Mouse (Mus musculus) 416B (cell line): ENCODE data around the gene Vps37d.
A peak's percentile ranks its signal among the peaks of the same experiment; 100 is the strongest.
"Not testable (repeated sequence)": the region's sequence is repeated elsewhere in the genome, so short reads cannot be mapped to it uniquely, and the experiment has no call there.

Source experiments
- DNase-seq: peaks from one replicate; pipeline ENCODE4 v3.0.0; 2011; ENCODE audit warnings: low read depth

The Vps37d gene

DNA sequence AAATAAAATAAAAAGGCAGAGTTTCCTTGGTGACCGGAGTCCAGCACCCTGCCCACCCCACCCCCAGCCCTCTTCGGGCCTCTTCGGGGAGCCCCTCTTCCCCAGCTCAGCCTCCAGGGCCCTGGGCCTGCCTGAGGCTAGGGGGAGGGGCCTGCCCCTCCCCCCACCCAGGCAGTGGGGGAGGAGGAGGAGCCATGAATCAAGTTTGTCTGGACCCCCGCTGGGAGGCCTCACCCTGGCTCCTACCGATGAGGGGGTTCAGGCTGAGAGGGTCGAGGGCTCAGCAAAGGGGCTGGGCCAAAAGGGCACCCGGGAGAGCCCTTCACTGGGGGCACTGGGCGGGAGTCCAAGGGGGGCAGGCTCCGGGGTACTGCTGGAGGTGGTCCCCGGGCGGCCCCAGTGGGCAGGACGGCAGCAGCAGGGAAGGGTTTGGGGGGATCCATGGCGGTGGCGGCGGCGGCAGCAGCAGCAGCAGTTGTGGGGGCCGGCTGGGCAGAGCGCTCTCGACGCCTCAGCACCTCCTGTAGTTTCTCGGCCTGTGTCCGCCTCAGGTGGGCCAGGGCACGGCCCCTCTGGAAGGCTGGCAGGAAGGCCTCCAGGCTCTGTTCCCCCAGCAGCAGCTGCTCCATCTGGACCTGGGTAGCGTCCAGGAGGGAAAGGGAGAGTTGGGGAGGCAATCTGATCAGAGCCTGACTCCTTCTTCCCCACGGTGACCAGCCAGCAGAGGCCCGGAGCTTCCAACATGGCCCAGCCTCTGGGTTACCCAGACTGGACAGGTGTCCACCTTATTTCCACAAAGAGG lies 4.5 kb downstream of the Vps37d start:
- no peak for DNase-seq

DNA sequence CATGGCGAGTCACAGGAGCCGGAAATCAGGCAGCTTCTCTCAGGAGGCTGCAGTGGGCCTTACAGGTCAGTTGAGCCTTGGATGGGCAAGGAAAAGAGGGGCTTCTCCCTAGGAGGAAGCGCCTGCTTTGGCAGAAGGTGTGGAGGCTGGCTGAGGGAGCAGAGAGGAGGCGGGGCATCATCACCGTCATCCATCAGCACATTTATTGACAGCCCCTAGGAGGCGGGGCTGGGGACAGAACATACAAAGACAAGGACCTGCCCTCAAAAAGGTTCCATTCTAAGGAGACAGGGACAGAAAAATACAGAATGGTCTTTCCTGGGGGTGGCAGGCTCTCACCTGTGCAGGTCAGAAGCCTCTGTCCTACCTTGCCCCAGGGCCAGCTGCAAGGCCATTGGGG lies 5.3 kb downstream of the Vps37d start:
- no peak for DNase-seq

DNA sequence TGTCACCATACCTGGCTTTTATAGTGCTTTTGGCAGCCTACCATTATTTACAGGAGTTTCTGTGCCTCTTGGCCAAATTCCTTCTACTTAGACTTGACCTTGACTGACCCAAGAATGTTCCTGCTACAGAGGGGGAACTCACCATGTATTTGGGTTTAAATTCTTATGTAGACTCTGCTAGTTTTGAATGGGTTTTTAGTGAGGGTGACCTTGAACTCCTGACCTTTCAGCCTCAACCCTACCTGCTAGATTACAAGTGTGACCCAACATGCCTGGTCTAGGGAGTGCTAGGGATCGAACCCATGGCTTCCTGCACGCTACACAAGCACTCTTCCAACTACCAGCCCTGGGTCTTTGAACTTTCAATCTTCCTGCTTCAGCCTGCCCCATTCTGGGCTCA lies 6.0 kb downstream of the Vps37d start:
- DNase-seq, result no peak

DNA sequence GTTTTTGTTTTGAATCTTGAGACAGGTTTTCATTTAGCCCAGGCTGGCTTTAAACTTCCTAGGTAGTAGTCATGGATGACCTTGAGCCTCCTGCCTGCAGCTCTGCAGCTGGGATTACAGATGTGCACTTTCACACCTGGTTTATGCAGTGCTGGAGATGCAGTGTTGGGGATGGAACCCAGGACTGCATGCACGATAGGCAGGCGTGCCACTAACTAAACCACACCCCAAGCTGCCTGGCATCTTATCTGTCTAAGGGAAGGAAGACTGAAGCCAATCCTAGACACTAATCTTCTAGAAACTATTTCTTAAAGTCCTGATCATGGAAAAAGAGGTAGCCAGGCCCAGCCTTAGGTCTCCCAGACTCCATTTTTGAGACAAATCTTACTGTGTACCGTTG lies 7.6 kb downstream of the Vps37d start:
- DNase-seq, result no peak

DNA sequence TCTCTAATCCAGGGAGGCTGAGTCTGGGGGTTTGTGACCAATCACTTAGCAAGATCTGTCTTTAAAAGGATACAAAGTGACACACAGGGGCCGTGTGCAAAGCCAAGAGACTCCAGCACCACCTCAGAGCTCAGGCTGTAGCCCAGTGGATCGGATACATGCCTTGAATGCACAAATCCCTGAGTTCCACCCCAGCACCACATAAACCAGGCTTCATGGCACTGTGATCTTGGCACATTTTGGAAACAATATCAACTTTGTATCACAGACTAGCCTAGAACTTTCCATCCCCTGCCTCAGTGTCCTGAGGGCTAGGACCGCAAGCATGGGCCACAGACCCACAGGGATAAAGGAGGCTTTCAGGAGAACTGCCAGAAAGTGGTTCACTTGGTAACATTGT lies 12.1 kb downstream of the Vps37d start:
- no peak for DNase-seq

DNA sequence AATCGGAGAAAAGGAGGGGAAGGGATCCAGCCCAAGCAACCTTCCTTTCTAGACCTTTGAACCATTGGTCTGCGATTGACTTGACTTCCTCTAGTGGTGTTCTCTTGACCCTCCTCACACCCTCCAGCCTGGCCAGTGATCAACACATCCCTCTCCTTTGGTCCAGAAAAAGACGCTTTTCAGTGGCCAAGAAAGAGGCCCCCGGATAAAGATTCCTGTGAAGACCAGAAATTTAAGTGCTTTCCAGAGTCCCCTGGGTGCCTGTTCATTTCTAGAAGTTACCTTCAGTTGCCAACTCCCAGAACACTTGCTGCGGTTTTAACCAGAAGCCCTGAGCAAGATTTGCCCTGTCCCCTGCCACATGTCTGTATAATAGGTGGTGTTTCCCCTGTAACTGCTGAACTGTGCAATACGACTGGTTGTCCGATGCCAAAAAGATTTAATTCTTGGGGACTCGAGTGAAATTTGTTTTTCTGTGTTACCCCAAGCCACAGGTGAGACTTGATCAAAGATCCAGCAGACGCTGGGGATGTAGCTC lies 13.1 kb downstream of the Vps37d start, which contains the start of gene Bud23:
Gene Bud23 (minus strand): TSS at position 51 of the 538 bp plus-strand sequence.
- DNase-seq, result not testable (repeated sequence)

DNA sequence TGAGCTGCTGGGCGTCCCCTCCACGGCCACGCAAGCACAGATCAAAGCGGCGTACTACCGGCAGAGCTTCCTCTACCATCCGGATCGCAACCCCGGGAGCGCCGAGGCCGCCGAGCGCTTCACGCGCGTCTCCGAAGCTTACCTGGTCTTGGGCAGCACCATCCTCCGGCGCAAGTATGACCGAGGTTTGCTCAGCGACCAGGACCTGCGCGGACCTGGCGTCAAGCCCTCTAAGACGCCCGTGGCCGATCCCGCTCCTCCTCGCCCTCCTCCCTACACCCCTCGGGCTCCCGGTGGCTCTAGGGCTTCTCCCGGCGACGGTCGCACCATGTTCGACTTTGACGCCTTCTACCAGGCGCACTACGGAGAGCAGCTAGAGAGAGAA lies 13.7 kb downstream of the Vps37d start:
- no peak for DNase-seq

DNA sequence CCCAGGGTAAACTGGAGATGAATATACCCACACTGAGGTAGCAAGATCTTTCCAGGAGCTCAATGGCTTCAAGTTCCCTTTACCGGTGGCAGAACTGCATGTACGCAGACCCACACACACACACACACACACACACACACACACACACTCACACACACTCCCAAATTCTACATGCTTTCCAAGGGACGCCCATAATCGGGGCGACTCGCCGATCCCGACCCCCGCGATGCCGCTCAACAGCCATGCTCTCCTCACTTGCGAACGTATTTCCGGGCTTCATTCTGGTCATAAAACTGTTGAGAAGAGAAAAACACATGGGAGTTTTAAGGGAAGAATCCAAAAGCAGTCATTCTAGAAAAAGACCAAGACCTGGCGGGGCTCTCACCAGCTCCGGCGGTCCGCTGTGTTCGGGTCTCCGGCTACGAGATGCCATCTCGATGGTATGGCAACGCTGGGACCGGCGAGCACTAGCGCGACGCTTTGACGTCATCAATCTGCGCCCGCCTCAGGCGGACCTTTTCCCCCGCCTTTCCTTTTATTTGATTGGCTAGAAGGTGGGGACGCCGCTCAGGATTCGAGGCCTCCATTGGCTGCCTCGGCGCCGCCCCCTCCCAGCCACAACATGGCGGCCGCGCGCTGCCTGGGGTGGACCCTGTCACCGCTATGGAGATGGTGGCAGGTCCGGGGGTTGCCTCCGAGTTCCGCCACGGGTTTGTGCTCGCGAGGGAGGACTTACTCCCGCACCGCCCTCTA lies 14.3 kb downstream of the Vps37d start, which contains the start of gene Dnajc30:
Gene Dnajc30 (plus strand): TSS at position 574 of the 753 bp plus-strand sequence.
- DNase-seq, result peak; percentile 97

DNA sequence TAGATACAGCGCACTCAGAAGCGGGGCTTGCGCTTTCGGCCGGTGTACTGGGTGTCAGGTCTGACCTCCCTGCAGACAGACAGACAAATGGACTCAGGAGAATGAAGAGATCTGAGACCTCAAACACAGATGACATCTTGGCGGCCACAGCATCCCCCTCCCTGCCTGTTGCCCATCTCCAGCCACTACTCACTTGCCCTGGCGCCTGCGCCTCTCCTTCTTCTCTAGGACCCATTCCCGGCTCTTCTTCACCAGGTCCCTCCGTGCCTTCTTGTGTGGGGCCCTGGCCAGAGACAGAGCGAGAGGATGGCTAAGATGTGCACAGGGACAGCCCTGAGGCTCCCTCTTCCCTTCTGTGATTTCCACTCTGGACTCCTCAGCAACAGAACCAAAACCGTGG lies 24.7 kb downstream of the Vps37d start:
- DNase-seq, result no peak

DNA sequence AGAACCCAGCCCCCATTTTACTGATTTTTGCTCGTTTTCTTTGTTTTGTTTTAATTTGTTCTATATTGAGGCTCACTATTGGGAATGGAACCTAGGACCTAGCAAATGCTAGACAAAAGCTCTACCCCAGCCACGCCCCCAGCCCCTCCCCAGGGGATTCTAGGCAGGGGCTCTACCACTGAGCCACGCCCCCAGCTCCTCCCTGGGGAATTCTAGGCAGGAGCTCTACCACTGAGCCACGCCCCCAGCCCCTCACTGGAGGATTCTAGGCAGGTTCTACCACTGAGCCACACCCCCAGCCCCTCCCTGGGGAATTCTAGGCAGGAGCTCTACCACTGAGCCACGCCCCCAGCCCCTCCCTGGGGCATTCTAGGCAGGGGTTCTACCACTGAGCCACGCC lies 28.8 kb downstream of the Vps37d start:
- DNase-seq, result not testable (repeated sequence)

DNA sequence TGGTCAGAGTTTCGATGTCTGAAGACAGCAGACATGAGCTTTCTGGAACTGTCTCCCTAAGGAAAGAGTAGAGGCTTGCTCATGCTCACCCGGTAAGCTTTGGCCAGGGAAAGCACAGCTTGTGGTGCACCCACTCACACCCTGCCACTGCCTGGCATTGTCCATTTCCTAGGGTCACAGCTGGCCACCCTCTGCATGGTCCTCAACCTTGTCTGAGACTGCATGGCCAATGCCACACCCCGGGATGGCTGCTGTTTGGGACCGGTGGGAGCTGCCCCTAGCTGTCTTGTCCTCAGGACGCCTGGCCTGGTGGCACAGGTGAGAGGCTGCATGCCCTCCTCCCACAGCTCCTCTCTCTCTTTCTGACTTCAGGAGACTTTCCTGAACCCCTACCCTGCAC lies 29.5 kb downstream of the Vps37d start:
- no peak for DNase-seq

DNA sequence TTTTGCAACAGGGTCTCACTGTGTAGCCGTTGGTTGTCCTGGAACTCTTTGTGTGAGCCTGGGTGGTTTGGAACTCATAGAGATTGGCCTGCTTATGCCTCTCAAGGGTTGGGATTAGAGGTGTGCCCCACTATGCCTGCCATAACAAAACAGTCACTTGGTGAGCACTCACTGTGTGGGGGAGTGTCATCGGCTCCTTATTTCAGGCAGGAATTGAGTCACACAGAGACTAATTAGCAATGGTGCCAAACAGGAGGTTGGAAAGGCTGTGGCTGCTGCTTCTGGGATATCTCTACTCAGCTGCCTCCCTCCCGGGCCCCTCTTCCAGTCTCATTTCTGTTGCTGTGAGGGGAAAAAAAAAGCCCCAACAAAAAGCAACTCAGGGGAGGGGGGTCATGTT lies 33.5 kb downstream of the Vps37d start:
- no peak for DNase-seq

DNA sequence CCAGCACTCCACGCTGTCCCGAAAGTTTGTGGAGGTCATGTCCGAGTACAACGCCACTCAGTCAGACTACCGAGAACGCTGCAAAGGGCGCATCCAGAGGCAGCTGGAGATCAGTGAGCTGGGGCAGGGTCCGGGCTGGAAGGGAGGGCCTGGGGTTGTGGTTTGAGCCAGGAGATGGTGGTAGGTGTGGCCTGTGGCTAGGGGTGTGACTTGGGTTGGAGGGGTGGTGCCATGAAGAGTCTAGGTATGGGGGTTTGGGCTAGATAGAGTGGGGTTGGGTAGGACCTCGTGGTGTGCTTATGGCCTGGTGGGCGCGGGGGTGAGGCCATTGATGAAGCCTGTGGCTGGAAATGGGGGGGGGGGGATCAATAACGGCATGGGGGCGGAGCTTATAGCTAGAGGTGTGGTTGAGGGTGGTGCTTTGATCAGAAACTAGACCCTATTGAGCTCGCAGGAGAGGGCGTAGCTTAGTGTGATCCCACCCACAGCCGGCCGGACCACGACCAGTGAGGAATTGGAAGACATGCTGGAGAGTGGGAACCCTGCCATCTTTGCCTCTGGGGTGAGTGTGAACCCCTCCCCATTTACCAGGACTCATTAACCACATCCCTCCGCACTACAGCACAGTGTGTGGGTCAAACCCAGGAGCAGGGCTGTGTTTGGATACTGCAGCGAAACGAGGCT lies 35.8 kb downstream of the Vps37d start:
- DNase-seq, result no peak

DNA sequence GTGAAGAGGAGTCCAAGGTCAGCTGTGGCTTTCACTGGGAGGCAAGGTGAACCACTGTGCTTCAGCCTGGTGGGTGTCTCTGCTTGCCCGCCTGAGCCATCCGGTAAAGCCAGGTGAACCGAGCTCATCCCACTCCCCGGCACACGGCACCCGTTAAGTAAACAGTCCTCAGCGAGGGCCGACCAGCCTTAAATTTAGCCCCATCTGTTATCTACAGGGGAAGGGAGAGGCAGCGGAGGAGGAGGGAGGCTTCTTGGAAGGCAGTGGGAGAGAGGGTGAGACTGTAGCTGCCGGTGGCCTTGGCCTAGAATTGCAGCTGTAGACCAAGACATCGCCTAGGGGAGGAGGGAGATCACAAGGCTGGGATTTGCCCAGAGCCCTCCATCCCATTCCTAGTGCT lies 37.3 kb downstream of the Vps37d start:
- DNase-seq, result no peak

DNA sequence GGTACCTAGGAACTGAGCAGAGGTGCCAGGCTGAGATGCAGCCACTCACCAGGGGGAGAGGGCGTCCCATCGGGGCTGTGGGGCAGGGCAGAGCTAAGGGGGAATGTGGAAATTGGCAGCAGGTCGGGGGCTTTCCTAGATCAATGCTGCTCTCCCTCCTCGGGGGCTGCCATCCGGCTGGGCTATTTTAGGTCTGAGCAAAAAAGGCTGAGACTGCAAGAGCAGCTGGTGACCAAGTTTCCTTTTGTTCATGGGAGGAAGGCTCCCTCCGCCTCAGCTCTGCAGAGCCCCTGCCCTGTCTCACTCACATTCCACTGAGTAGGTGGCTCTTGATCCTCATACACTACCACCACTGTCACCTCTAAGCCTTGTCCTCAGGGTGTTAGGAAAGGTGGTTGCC lies 38.0 kb downstream of the Vps37d start:
- DNase-seq, result no peak

DNA sequence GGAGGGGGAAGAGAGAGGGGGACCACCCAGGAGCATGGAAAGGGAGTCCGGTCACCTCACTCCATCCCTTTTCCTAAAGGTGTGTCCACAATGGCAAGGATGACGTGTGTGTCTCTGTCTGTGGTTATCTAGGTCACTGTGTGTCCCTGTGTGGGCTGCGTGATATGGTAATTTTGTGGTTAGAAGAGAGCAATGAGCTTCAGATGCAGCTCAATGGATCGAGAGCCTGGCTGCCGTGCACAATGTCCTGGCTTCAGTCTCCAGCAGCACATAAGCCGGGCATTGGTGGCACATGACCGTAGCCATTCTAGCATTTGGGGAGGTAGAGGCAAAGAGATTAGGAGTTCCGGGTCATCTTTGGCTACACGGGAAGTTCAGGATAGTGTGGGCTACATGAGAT lies 38.5 kb downstream of the Vps37d start:
- no peak for DNase-seq

DNA sequence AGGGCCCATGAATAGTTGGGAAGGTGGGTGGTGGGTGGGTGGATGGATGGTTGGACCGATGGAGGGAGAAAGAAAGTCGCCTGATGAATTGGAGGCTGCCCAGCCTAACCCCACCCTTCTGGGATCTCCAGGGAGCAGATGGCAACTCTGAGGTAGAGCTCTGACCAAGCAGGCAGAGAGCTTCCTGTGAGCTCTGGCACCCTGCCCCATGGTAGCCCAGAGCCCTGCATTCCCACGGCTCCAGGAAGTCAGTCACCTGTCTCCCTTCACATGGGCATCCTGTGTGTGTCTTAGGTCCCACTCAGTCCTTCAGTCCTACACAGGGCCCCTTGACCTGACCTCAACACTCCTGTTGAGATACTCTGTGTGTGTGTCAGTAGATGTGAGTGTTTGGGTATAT lies 40.1 kb downstream of the Vps37d start:
- no peak for DNase-seq

DNA sequence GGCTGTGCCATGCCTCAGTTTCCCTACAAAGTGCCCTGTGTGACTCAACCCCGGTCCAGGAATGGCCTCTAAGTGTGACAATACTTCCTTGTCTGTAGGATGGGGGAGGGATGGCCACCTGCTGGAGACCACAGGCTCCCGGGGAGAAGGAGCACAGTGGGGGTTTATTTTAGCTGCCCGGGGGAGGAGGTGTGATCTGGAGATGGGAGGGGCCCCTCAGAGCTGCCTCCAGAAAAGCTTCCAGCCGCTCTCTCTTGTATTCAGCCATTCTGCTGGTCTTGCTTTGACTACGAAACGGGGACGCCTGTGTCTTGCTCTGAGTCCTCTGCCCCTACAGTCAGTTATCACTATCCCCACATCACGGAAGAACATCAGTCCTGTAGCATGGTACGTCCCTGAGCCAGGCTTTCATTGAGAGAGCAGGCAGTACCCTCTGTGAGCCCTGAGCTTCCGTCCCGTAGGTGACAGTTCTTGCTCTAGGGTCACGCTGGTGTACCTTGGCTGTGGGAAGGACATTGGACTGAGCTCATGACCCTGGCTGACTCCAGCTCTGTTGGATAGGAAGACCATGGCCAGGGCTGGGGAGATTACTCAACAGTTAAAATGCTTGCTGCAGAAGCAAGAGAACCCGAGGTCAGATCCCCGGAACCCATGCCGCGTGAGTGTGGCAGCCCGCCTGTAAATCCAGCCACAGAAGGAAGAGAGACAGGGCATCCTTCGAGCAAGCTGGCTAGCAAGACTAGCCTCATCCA lies 42.3 kb downstream of the Vps37d start:
- no peak for DNase-seq

DNA sequence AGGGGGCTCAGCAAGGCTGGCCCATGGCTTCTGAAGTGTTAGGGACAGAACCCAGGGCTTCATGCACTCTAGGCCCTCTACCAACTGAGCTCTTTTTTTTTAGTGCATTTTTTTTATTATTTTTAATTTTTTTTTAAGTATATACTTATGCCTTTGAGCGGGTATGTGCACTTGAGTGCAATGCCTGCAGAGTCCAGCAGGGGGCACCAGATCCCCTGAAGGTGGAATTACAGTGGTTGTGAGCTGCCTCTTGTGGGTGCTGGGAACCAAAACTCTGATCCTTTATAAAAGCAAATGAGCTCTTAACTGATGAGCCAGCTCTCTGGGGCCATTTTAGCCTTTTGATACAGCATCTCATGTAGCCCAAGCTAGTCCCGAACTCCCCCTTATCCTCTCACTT lies 43.5 kb downstream of the Vps37d start:
- no peak for DNase-seq

DNA sequence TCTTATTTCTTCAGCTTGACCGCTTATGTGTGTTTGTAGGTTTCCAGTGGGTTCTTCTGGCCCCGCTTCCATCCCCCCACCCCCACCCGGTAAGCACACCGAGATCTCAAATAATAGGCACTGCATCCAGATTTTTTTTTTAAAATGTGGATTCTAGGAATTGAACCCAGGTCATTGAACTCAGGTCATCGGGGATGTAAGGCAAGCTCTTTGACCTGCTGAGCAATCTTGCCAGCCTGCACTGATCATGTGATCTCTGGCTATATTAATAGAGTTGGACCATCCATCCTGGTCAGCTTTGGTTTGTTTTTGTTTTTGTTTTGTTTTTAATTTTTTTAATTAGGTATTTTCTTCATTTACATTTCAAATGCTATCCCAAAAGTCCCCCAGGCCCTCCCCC lies 45.5 kb downstream of the Vps37d start:
- DNase-seq, result no peak

DNA sequence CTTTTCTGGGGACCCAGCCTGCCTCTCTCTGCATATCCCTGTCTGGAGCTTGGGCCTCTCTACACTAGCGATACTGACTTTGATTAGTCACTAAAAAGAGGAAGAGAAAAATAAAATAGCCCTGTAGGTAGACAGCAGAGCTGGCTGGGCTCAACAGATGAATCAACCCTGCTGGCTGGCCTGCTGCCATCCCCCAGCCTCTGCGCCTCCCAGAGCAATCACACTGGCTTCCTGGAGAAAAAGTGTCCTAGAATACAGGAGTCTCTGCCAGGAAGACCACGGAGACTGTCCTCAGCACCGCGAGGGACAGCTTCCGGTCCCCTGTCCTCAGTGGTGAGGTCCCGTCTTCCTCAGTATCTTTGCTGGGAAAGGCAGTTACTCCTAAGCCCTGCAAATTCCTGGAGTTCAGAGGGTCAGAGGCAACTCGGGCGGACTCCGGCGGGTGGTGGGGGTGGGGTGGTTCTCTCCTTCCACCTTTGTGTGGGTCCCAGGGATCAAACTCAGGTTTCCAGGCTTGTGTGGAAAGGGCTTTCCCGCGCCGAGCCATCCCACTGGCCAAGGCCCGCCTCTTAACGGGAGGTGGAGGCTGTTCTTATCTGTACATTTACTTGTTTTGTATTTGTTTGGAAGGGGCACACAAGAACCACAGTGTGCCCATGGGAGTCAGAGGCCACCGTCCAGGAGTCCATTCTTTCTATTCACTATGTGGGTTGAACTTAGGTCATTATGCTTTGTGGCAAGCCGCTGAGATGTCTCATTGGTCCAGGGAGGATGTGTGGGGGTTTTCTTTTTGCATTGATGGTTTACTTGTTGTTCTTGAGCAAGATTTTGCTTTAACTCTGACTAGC lies 48.8 kb downstream of the Vps37d start:
- DNase-seq, result peak; percentile 80
